Mouse (Mus musculus): ENCODE results near the gene Gm7029. TPM values are rescaled to one million over a fixed set of nuclear protein-coding genes. Genes with fewer than 3 reads are reported as not detected.

Gene Gm7029
- polyA plus RNA-seq, 1 experiment from 2014 or later: not detected

DNA sequence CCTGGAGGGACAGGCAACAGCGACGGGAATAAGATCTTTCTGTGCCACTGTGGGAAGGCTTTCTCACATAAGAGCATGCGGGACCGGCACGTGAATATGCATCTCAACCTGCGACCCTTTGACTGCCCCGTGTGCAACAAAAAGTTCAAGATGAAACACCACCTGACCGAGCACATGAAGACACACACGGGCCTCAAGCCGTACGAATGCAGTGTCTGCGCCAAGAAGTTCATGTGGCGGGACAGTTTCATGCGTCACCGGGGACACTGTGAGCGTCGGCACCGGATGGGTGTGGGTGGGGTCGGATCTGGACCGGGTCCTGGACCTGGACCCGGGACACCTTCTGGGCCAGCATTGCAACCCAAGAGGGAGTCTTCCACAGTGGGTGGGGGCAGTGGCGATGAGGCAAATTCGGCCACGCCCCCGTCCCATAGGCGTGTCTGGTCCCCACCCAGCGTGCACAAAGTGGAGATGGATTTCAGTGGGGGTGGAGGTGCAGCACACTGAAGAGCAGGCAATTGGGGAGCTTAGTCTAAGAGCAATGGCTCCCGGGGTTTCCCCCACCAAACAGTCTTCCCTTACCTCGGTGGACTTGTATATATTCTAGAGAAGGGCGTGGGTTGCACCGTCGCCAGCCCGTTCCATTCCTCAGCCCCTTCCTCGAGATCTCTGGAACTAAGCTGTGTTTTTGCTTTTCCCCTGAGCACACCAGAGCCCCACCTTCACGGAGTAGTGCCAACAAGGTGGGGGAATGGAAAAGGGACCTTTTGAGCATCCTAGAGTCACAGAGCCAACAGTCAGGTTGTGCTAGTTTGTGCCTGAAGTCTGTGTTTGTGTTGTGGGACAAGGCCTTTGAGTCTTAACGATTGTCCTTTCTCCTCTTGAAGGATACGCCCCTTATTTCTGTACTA is 44.9 kb downstream of the Gm7029 start:
- Histone ChIP-seq H3K4me1 (peaks cover 47% of the 10 kb centered on the region), H3K9me3 (replicated peaks) (no peaks in the 10 kb centered on the region), H3K27me3 (ENCODE audit: low read depth, poor library complexity, severe bottlenecking) (peaks cover 7% of the 10 kb centered on the region; the same call in 1 of the 2 replicates), H3K36me3 (peaks cover 36% of the 10 kb centered on the region), H3K4me3 (peak overlapping the region; percentile 73), H3K27ac (no peak overlapping the region)
- 56% methylated on average over 37 of the region's 37 CpGs for WGBS
- DNase-seq (ENCODE audit: low spot score): no peak

DNA sequence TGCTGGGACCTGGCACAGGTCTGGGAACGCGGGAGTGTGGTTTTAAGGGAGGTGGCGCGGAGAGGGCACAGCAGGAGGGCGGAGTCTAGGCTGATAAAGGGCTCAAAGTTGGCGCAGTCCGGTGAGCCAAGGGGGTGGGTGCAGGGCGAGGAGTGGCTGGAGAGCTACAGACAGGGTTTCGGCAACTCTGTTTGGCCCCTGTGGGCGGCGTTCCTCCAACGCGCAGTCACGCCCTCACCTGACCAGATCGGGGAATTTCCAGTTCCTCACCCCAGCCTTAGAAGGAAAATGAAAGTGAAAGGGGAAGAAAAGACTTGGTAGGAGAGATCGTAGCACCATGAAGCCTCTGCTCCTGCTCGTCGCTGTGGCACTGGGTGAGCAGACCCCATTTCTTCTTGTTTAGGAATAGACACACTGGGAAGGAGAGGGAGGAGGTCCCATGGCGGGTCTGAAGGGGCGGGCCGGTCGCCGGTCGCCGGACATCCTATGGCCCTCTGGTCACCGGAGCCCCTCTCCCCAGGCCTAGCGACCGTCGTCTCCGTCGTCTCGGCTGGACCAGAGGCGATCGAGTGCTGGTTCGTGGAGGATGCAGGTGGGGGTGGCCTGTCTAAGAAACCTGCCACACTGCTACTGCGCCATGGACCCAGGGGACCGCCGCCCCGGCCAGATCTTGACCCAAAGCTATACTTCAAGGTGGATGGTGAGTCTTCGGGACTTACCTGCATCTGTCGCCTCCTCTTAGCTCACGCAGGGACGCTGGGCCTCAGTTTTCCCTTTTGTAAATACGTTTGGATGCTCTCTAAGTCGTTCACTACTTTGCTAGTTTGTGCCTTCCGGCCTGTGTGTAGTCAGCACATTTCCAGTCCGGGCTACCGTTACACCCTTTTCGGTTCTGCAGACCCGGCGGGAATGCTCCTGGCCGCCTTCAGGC is 46.0 kb downstream of the Gm7029 start:
- peaks cover 7% of the 10 kb centered on the region; the same call in 1 of the 2 replicates for H3K27me3 ChIP-seq (ENCODE audit: low read depth, poor library complexity, severe bottlenecking)
- DNase-seq (ENCODE audit: low spot score): peak; percentile 62
- H3K36me3 ChIP-seq: peaks cover 26% of the 10 kb centered on the region
- no peaks in the 10 kb centered on the region for H3K9me3 ChIP-seq (replicated peaks)
- peak overlapping the region; percentile 79 for H3K27ac ChIP-seq
- H3K4me3 ChIP-seq: peak overlapping the region; percentile 73
- H3K4me1 ChIP-seq: peaks cover 46% of the 10 kb centered on the region
- under 1% methylated on average over 52 of the region's 52 CpGs for WGBS

DNA sequence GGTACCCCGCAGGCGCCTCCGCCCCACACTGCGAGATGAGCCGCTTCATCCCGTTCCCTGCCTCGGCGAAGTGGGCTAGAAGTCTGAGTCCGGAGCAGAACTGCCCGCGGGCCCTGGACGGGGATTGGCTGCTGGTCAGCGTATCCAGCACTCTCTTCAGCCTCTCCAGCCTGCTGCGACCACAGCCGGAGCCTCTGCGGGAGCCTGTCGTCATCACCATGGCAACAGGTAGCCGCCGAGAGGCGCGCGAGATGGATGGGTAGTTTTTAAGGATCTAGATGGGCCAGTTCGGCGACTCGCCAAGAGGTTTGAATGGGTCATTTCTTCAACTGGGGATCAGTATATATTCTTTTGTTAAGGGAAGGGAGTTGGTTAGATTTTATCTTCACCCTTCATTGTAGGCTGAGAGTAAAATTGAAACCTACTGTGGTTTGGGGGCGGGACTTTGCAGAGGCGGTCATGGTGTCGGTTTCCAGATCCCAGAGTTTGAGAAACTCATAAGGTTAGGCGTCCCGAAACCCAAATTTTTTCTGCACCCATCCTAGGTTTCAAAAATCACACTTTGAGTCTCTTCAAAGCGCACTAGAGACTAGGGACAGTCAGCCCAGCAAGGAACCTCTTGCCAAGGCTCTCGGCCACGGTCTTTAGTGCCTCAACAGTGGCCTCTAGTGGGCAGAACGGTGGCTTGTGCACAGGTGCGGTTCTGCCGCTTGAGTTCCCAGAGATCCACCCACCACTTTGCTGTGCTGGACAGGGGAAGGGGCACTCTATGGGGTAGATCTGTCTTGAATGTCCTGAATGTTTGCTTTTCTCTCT is 46.9 kb downstream of the Gm7029 start:
- peaks cover 39% of the 10 kb centered on the region for H3K4me1 ChIP-seq
- H3K9me3 ChIP-seq (replicated peaks): no peaks in the 10 kb centered on the region
- peaks cover 19% of the 10 kb centered on the region for H3K36me3 ChIP-seq
- peak overlapping the region; percentile 79 for H3K27ac ChIP-seq
- peak overlapping the region; percentile 73 for H3K4me3 ChIP-seq
- peaks cover 7% of the 10 kb centered on the region; the same call in 1 of the 2 replicates for H3K27me3 ChIP-seq (ENCODE audit: low read depth, poor library complexity, severe bottlenecking)
- under 1% methylated on average over 36 of the region's 36 CpGs for WGBS
- peak; percentile 88 for DNase-seq (ENCODE audit: low spot score)

DNA sequence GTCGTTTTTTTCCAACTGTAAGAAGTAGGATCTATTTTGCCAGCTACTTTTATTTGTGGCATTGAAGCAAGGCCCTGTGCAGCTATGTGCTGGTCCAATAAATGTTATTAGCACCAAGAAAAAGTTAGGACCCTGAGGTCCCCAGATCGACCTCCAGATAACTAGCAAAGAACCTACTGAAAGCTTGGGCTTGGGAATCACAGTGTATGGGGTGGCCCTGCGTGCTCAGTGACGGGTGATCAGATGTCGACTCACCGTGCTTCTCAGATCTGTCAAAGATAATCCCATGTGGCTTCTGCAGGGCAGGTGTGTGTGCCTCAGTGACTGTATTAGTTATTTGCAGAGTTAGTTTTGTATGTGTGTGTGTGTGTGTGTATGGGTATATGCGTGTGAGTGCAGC is 47.7 kb downstream of the Gm7029 start:
- H3K4me1 ChIP-seq: peaks cover 39% of the 10 kb centered on the region
- DNase-seq (ENCODE audit: low spot score): no peak
- H3K9me3 ChIP-seq (replicated peaks): no peaks in the 10 kb centered on the region
- no peak overlapping the region for H3K4me3 ChIP-seq
- 87% methylated on average over 7 of the region's 7 CpGs for WGBS
- peaks cover 7% of the 10 kb centered on the region; the same call in 1 of the 2 replicates for H3K27me3 ChIP-seq (ENCODE audit: low read depth, poor library complexity, severe bottlenecking)
- H3K36me3 ChIP-seq: peaks cover 26% of the 10 kb centered on the region
- no peak overlapping the region for H3K27ac ChIP-seq

Small RNA genes lying within 50 kb of the gene (microRNA-seq; reads per million reads assigned to microRNA genes)
- not detected for gene Gm27740

Other genes starting within 250 kb of the Gm7029 start
- gene Zfp414, start 244.7 kb upstream of the Gm7029 start, polyA plus RNA-seq (2016; fragmentation: Nextera tagmentation; extraction: Ambion mirVana): 39.4 and 42.2 TPM in 2 replicates
- gene Pram1, start 235.8 kb upstream of the Gm7029 start, polyA plus RNA-seq (2016; fragmentation: Nextera tagmentation; extraction: Ambion mirVana): 0.56 and 0.66 TPM in 2 replicates
- gene Hnrnpm, start 187.0 kb upstream of the Gm7029 start, polyA plus RNA-seq (2016; fragmentation: Nextera tagmentation; extraction: Ambion mirVana): 481 and 555 TPM in 2 replicates
- gene March2, start 155.2 kb upstream of the Gm7029 start, polyA plus RNA-seq (2016; fragmentation: Nextera tagmentation; extraction: Ambion mirVana): 30.1 and 32.5 TPM in 2 replicates
- gene Rab11b, start 113.3 kb upstream of the Gm7029 start, polyA plus RNA-seq (2016; fragmentation: Nextera tagmentation; extraction: Ambion mirVana): 325 and 350 TPM in 2 replicates
- 30.2 and 38.9 TPM in 2 replicates for gene Angptl4, start 92.0 kb upstream of the Gm7029 start, polyA plus RNA-seq (2016; fragmentation: Nextera tagmentation; extraction: Ambion mirVana)
- gene Kank3, start 63.3 kb upstream of the Gm7029 start, polyA plus RNA-seq (2016; fragmentation: Nextera tagmentation; extraction: Ambion mirVana): 24.8 and 28.5 TPM in 2 replicates
- gene Rps28, start 49.3 kb upstream of the Gm7029 start, polyA plus RNA-seq (2016; fragmentation: Nextera tagmentation; extraction: Ambion mirVana): 867 and 991 TPM in 2 replicates
- gene Ndufa7, start 49.3 kb upstream of the Gm7029 start, polyA plus RNA-seq (2016; fragmentation: Nextera tagmentation; extraction: Ambion mirVana): 497 and 518 TPM in 2 replicates
- 98.2 and 119 TPM in 2 replicates for gene Cd320, start 30.7 kb upstream of the Gm7029 start, polyA plus RNA-seq (2016; fragmentation: Nextera tagmentation; extraction: Ambion mirVana)
- gene Kifc1, start 16.8 kb downstream of the Gm7029 start, polyA plus RNA-seq (2016; fragmentation: Nextera tagmentation; extraction: Ambion mirVana): 5.9 and 6.6 TPM in 2 replicates
- 0.20 and 0.38 TPM in 2 replicates for gene Platr17, start 31.3 kb downstream of the Gm7029 start, polyA plus RNA-seq (2016; fragmentation: Nextera tagmentation; extraction: Ambion mirVana)
- gene Daxx, start 35.6 kb downstream of the Gm7029 start, polyA plus RNA-seq (2016; fragmentation: Nextera tagmentation; extraction: Ambion mirVana): 88.1 and 92.2 TPM in 2 replicates
- 9.2 and 16.0 TPM in 2 replicates for gene Tapbp, start 42.1 kb downstream of the Gm7029 start, polyA plus RNA-seq (2016; fragmentation: Nextera tagmentation; extraction: Ambion mirVana)
- 20.2 and 23.2 TPM in 2 replicates for gene Zbtb22, start 42.1 kb downstream of the Gm7029 start, polyA plus RNA-seq (2016; fragmentation: Nextera tagmentation; extraction: Ambion mirVana)
- gene Rgl2, start 55.7 kb downstream of the Gm7029 start, polyA plus RNA-seq (2016; fragmentation: Nextera tagmentation; extraction: Ambion mirVana): 43.2 and 43.9 TPM in 2 replicates
- 212 and 258 TPM in 2 replicates for gene Pfdn6, start 66.5 kb downstream of the Gm7029 start, polyA plus RNA-seq (2016; fragmentation: Nextera tagmentation; extraction: Ambion mirVana)
- gene Wdr46, start 66.8 kb downstream of the Gm7029 start, polyA plus RNA-seq (2016; fragmentation: Nextera tagmentation; extraction: Ambion mirVana): 61.7 and 78.2 TPM in 2 replicates
- gene B3galt4, start 77.7 kb downstream of the Gm7029 start, polyA plus RNA-seq (2016; fragmentation: Nextera tagmentation; extraction: Ambion mirVana): 2.9 and 3.9 TPM in 2 replicates
- gene Vps52, start 82.0 kb downstream of the Gm7029 start, polyA plus RNA-seq (2016; fragmentation: Nextera tagmentation; extraction: Ambion mirVana): 49.8 and 50.3 TPM in 2 replicates
- gene Rps18, start 82.2 kb downstream of the Gm7029 start, polyA plus RNA-seq (2016; fragmentation: Nextera tagmentation; extraction: Ambion mirVana): 1,605 and 1,760 TPM in 2 replicates
- gene H2-K1, start 126.5 kb downstream of the Gm7029 start, polyA plus RNA-seq (2016; fragmentation: Nextera tagmentation; extraction: Ambion mirVana): 2.9 and 4.7 TPM in 2 replicates
- 11.8 and 15.0 TPM in 2 replicates for gene Ring1, start 150.8 kb downstream of the Gm7029 start, polyA plus RNA-seq (2016; fragmentation: Nextera tagmentation; extraction: Ambion mirVana)
- gene H2-Ke6, start 154.2 kb downstream of the Gm7029 start, polyA plus RNA-seq (2016; fragmentation: Nextera tagmentation; extraction: Ambion mirVana): 25.9 and 33.7 TPM in 2 replicates
- 196 TPM in 2 replicates for gene Slc39a7, start 157.8 kb downstream of the Gm7029 start, polyA plus RNA-seq (2016; fragmentation: Nextera tagmentation; extraction: Ambion mirVana)
- gene Rxrb, start 158.0 kb downstream of the Gm7029 start, polyA plus RNA-seq (2016; fragmentation: Nextera tagmentation; extraction: Ambion mirVana): 49.9 and 51.0 TPM in 2 replicates
- 0.43 and 2.5 TPM in 2 replicates for gene Col11a2, start 165.6 kb downstream of the Gm7029 start, polyA plus RNA-seq (2016; fragmentation: Nextera tagmentation; extraction: Ambion mirVana)
- 0.31 and 0.66 TPM in 2 replicates for gene H2-Oa, start 218.5 kb downstream of the Gm7029 start, polyA plus RNA-seq (2016; fragmentation: Nextera tagmentation; extraction: Ambion mirVana)
- 4.2 and 5.3 TPM in 2 replicates for gene H2-DMa, start 245.7 kb downstream of the Gm7029 start, polyA plus RNA-seq (2016; fragmentation: Nextera tagmentation; extraction: Ambion mirVana)
- gene Brd2, start 248.8 kb downstream of the Gm7029 start, polyA plus RNA-seq (2016; fragmentation: Nextera tagmentation; extraction: Ambion mirVana): 140 and 145 TPM in 2 replicates

Measured in limb, embryonic 10.5 days (tissue).